Mouse (Mus musculus) G1E (cell line): Measurements from ENCODE around the gene Crtac1.
A peak's percentile ranks its signal among the peaks of the same experiment; 100 is the strongest.

Experiments used
- CTCF ChIP-seq: IDR thresholded peaks from 2 replicates; pipeline ENCODE4 v1.5.1; 2012; ENCODE audit warnings: low read depth, low read length, inconsistent platforms, mixed read lengths
- GATA1 ChIP-seq: IDR thresholded peaks from 2 replicates; pipeline ENCODE4 v1.6.1; 2012; ENCODE audit warnings: borderline replicate concordance, low read length, inconsistent platforms, mixed read lengths
- POLR2AphosphoS5 ChIP-seq: IDR thresholded peaks from 2 replicates; pipeline ENCODE4 v1.6.1; 2012; ENCODE audit warnings: low read depth, low read length, inconsistent platforms; ENCODE audit not compliant: insufficient replicate concordance

GRCm38 (mm10) chr19:42443887-42444409 is 12.4 kb upstream of the Crtac1 start:
- peak; percentile 81 for TF ChIP-seq CTCF
- TF ChIP-seq POLR2AphosphoS5, result no peak
- TF ChIP-seq GATA1, result no peak
